Mouse (Mus musculus): ENCODE data around the gene P2rx7. TPM values are rescaled to one million over a fixed set of nuclear protein-coding genes. Genes with fewer than 3 reads are reported as not detected.
"Not testable (repeated sequence)": the region's sequence is repeated elsewhere in the genome, so short reads cannot be mapped to it uniquely, and the experiment has no call there.

The P2rx7 gene
- polyA plus RNA-seq, 1 experiment: 1.5 TPM

DNA sequence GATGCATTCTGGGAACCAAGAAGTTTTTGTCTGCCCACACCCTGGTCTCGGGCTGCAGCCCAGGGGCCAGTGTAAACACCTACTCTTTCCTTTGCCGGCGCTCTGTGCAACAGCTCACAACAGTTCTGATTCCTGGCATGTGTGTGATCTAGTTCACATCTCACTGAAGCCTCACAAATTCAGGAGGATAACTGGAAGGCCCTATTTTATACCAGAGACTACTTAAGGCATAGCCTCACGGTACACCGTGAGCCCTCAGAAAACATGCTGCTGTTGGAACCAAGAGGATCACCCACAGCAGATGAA is 10.5 kb downstream of the P2rx7 start:
- no peak overlapping the region for H3K4me3 ChIP-seq (ENCODE audit: insufficient read depth, low read depth, low read length)
- H3K27ac ChIP-seq (replicated peaks; ENCODE audit: low read depth, low read length): no peak overlapping the region

DNA sequence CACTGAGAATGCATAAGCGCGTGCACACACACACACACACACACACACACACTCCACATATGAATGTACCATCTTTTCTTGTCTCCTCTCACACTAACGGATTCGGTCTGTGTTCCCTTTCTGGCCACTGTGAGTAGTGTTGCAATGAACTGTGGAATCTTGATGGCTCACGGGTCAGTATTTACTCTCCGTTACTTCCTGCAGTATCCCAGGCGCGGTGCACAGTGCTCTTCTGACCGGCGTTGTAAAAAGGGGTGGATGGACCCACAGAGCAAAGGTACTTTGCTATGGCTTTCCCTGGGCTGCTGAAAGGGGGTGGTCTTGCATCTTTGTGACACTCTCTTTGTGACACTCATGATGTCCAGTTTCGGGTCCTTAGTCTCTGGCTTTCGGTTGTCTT is 13.1 kb downstream of the P2rx7 start:
- Histone ChIP-seq H3K27ac (replicated peaks; ENCODE audit: low read depth, low read length) (no peak overlapping the region), H3K4me3 (ENCODE audit: insufficient read depth, low read depth, low read length) (no peak overlapping the region), H3K4me1 (ENCODE audit: control insufficient read depth, insufficient read depth, insufficient read length, low read length) (no peaks in the 10 kb centered on the region)

More for the DNA sequence above, 10.5 kb downstream of the P2rx7 start:
- H3K4me1 ChIP-seq (ENCODE audit: control insufficient read depth, insufficient read depth, insufficient read length, low read length): no peaks in the 10 kb centered on the region

DNA sequence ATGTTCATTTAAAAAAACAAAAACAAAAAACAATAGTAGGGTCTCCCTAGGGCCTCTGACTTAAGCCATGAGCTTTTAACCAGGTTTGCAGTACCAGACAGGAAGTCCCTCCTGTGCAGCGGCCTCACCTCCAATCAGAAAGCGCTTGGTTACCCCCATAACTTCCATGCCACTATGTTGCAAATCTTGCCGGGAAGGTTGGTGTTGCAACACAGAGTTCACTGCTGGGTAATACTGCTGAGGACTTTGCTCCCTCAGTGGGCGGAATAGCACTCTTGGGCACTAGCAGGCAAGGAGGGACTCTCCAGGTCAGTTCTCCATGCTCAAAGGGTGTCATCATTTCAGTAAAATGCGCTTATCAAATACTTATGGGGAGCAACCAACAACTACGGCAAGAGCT is 18.8 kb downstream of the P2rx7 start:
- H3K4me3 ChIP-seq (ENCODE audit: insufficient read depth, low read depth, low read length): no peak overlapping the region
- no peak overlapping the region for H3K27ac ChIP-seq (replicated peaks; ENCODE audit: low read depth, low read length)

DNA sequence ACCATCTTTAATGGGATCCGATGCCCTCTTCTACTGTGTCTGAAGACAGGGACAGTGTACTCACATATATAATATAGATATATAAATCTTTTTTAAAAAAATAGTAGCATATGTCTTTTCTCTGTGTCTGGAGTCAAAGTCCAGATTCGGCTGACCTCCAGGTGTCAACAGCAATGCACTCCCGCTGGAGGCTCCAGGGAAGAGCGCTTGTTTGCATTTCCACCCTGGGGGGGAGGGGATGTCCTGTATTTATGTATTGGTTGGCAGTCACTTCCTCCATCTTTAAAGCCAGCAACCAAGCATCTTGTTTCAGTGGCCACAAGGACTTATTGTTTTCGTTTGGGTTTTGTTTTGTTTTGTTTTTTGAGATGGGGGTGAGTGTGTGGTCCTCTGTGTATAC is 21.3 kb downstream of the P2rx7 start:
- Histone ChIP-seq H3K4me1 (ENCODE audit: control insufficient read depth, insufficient read depth, insufficient read length, low read length) (no peaks in the 10 kb centered on the region), H3K27ac (replicated peaks; ENCODE audit: low read depth, low read length) (no peak overlapping the region), H3K4me3 (ENCODE audit: insufficient read depth, low read depth, low read length) (no peak overlapping the region)

More for the DNA sequence above, 18.8 kb downstream of the P2rx7 start:
- H3K4me1 ChIP-seq (ENCODE audit: control insufficient read depth, insufficient read depth, insufficient read length, low read length): no peaks in the 10 kb centered on the region

DNA sequence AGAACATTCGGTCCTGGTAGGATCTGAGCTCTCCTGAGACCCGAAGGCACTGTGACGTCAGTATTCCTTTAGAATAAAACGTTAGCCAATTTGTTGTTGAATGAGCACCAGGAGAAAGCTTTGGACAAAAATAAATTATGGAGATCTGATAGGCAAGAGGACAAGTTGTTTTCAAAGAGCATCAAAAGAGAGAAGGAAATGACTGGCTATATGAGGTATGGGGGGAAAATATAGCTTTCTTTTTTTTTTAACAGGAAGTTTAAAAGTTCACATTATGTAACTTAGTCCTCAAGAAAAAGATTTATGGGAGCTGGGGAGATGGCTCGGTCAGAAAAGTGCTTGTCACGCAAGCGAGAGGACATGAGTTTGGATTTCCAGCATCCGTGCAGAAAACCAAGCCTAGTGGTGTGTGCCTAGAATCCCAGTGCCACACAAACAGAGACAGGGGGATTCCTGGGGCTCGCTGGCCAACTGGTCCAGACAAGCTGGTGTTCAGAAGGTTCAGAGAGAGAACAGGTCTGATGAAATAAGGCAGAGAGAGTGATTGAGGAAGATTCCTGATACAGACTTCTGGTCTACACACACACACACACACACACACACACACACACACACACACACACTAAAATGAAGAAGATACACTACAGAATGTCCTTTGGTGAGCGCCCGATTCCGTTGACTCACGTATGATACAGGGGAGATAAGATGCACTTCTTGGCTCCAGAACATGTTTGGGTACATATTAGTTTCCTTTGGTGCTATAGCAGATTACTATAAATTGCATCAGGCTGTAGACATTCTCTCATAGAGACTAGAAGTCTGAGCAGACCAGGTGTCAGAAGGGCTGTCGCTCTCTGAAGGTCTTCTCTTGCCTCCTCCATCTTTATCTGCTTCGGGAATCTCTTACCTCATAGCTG is 25.5 kb downstream of the P2rx7 start:
- Histone ChIP-seq H3K27ac (replicated peaks; ENCODE audit: low read depth, low read length) (0 out of 2 replicates have a peak overlapping the region, but pooled peaks have one; percentile 0), H3K4me1 (ENCODE audit: control insufficient read depth, insufficient read depth, insufficient read length, low read length) (no peaks in the 10 kb centered on the region), H3K4me3 (ENCODE audit: insufficient read depth, low read depth, low read length) (no peak overlapping the region)

DNA sequence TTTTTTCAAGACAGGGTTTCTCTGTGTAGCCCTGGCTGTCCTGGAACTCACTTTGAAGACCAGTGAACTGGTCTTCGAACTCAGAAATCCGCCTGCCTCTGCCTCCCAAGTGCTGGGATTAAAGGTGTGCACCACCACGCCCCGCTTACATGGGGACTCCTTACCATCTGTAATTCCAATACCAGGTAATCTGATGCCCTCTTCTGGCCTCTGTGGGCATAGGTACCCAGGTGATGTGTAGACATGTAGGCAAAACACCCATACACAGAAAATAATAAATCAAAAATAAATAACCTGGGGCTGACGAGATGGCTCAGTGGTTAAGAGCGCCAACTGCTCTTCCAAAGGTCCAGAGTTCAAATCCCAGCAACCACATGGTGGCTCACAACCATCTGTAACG is 27.9 kb downstream of the P2rx7 start:
- not testable (repeated sequence) for H3K27ac ChIP-seq (replicated peaks; ENCODE audit: low read depth, low read length); H3K4me3 ChIP-seq (ENCODE audit: insufficient read depth, low read depth, low read length); H3K4me1 ChIP-seq (ENCODE audit: control insufficient read depth, insufficient read depth, insufficient read length, low read length)

DNA sequence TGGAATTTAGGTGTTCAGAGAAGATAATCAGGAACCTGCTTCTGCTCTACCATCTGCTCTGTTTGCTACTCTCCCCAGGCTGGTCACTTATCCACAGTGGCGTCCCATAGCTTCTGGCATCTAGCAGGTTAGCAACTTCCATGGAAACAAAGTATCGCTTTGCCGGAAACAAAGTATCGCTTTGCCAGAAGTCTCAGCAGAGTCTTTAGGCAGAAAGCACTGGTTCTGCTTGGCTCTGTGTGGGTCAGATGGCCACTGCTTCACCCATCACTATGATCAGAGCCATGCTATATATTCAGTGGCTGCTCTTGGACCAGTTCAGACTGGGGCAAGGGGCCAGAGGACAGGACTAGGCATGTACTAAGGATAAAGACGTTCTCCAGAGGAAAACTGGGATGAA is 28.6 kb downstream of the P2rx7 start:
- Histone ChIP-seq H3K4me3 (ENCODE audit: insufficient read depth, low read depth, low read length) (no peak overlapping the region), H3K27ac (replicated peaks; ENCODE audit: low read depth, low read length) (no peak overlapping the region), H3K4me1 (ENCODE audit: control insufficient read depth, insufficient read depth, insufficient read length, low read length) (no peaks in the 10 kb centered on the region)

DNA sequence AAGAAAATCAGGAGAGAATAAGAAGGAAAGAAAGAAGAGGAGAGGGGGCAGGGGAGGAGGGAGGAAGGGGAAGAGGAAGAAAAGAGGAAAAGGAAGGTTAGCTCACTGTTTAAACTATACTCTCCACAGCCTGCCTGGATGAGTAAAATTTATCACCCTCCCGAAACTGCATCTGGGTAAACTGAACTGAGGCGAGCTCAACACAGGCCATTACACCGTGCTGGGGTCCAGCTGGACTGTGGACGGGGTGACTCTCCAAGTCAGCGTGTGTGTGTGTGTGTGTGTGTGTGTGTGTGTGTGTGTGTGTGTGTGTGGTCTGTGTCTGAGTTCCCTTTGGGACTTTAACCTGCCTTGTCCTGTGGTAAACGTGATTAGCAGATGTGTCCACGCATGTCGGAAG is 32.3 kb downstream of the P2rx7 start:
- H3K4me3 ChIP-seq (ENCODE audit: insufficient read depth, low read depth, low read length): no peak overlapping the region
- H3K27ac ChIP-seq (replicated peaks; ENCODE audit: low read depth, low read length): no peak overlapping the region
- no peaks in the 10 kb centered on the region for H3K4me1 ChIP-seq (ENCODE audit: control insufficient read depth, insufficient read depth, insufficient read length, low read length)

DNA sequence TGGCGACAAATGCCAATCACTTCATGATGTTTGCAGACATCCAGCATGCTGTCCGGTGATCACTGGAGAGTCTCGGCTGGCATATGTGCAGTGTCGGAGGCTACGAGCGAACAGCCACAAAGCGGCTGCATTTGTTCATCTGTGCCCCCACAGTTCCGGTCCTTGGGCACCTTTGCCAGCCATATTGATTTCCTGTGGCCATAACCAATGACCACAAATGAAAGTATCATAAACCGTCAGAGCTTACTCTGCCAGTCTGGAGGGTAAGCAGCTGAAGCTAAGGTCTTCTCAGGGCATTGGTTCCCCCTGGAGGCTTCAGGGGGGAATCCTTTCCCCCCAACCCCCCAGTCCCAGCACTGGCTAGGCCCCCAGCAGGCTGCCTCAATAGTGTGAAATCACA is 34.3 kb downstream of the P2rx7 start:
- H3K27ac ChIP-seq (replicated peaks; ENCODE audit: low read depth, low read length): no peak overlapping the region
- no peak overlapping the region for H3K4me3 ChIP-seq (ENCODE audit: insufficient read depth, low read depth, low read length)
- no peaks in the 10 kb centered on the region for H3K4me1 ChIP-seq (ENCODE audit: control insufficient read depth, insufficient read depth, insufficient read length, low read length)

DNA sequence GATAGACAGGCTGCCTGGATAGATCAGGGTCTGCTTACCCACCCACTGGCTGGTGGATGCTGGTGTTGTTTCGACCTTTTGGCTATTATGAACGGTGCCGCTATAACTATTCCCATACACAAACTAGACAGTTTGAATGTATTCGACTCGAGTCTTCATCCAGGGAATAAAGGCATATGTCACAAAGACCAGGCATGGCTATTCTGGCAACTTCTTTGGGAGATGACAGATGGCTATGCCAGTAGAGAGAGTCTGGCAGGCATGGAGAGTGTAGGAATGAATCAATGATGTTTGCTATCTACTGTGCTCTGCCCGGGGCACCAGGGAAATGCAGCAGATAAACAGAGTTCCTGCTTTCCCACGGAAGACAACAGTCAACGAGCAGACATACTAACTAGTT is 36.2 kb downstream of the P2rx7 start:
- no peak overlapping the region for H3K4me3 ChIP-seq (ENCODE audit: insufficient read depth, low read depth, low read length)
- no peaks in the 10 kb centered on the region; the same call in 1 of the 2 replicates for H3K4me1 ChIP-seq (ENCODE audit: control insufficient read depth, insufficient read depth, insufficient read length, low read length)
- H3K27ac ChIP-seq (replicated peaks; ENCODE audit: low read depth, low read length): no peak overlapping the region

DNA sequence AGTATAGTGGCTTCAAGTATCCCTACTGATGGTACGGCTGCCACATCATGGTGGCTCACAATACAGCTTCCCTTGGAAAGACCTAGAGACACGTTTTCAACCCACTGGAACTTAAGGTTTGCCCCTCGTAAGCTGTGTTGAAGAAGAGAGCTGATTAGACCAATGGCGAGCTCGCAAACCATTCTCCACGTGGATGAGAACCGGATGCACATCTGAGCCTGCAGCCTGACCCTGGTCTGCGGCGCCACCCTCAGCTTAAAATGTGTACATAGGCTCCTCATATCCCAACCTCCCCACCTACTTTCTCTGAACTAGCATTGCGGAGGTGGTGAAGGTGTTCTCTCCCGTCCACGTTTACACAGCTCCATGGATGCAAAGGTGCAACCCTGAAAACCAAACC is 37.6 kb downstream of the P2rx7 start:
- no peaks in the 10 kb centered on the region; the same call in 1 of the 2 replicates for H3K4me1 ChIP-seq (ENCODE audit: control insufficient read depth, insufficient read depth, insufficient read length, low read length)
- H3K27ac ChIP-seq (replicated peaks; ENCODE audit: low read depth, low read length): no peak overlapping the region
- H3K4me3 ChIP-seq (ENCODE audit: insufficient read depth, low read depth, low read length): no peak overlapping the region

DNA sequence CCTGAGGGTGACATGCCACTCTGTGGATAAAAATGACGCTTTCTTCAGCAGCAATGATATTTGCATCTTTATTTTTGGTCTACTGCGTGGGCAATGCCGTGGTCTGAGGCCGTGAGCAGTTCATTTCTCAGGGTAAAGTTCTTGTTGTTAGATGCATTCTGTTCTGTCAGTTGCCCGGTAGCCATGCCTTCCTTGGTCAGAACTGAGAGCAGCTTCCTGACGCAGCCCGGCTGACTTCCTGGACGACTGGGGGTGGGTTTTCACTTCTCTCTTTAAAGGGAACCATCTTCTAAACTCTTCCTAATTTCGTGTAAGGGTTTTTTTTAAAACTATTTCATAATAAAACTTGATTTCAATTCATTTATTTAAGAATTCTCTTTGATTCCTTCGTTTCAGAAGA is 40.2 kb downstream of the P2rx7 start:
- Histone ChIP-seq H3K4me3 (ENCODE audit: insufficient read depth, low read depth, low read length) (no peak overlapping the region), H3K27ac (replicated peaks; ENCODE audit: low read depth, low read length) (peak overlapping the region; percentile 78), H3K4me1 (ENCODE audit: control insufficient read depth, insufficient read depth, insufficient read length, low read length) (no peaks in the 10 kb centered on the region; the same call in 1 of the 2 replicates)

DNA sequence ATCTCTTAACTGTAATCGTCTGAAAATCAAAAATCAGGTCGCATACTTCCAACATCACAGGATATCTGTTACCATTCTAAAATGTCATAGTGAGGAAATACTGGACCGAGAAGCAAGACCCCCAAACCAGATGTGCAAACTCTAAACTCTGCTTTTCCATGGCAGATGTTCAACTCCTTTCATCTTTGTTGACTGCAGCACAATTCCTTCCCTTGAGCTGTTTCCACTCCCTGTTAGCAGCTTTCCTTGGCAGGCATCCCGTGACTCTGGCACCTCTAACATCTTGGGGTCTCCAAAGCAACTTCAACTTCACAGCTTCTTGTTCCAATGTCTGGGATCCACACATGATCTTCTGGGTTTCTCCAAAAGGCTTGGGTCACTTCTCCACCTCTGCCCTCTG is 43.7 kb downstream of the P2rx7 start:
- no peak overlapping the region for H3K27ac ChIP-seq (replicated peaks; ENCODE audit: low read depth, low read length)
- H3K4me1 ChIP-seq (ENCODE audit: control insufficient read depth, insufficient read depth, insufficient read length, low read length): no peaks in the 10 kb centered on the region; the same call in 1 of the 2 replicates
- no peak overlapping the region for H3K4me3 ChIP-seq (ENCODE audit: insufficient read depth, low read depth, low read length)

DNA sequence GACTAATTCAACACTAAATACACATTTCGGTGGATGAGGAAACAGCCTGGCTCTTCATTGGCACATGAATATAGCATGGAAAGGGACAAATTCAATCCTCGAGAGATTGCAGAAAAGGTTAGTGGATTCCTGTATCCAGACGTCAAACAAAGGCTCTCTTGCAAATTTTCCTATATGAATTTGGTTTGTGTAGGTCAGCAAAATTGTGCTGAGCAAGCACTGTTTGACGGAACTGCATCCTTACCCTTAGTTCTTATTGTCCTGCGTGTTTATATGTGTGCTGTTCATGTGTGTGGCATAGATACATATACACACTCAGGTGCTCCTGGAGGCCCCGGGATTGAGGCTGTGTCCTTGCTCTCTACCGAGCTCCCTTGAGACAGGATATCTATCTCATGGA is 45.4 kb downstream of the P2rx7 start:
- H3K4me3 ChIP-seq (ENCODE audit: insufficient read depth, low read depth, low read length): no peak overlapping the region
- H3K27ac ChIP-seq (replicated peaks; ENCODE audit: low read depth, low read length): no peak overlapping the region
- no peaks in the 10 kb centered on the region; the same call in 1 of the 2 replicates for H3K4me1 ChIP-seq (ENCODE audit: control insufficient read depth, insufficient read depth, insufficient read length, low read length)

DNA sequence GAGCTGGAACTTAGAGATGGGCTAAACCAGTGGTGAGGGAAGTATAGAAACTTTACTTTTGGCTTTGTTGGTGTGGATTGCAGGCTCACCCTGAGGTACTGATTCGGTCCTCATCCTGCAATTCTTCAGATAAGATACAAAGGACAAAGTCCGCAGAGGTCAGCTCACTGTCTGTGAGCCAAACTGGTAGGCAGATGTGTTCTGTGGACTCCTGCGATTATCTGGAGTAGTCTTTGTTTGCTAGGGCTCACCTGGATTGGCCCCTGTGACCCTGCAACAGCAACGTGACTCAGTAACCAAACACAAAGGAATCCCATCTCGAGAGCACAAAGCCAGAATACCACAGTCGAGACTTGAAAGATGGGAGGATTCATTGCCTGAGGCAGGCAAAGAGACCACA is 46.8 kb downstream of the P2rx7 start:
- H3K4me1 ChIP-seq (ENCODE audit: control insufficient read depth, insufficient read depth, insufficient read length, low read length): no peaks in the 10 kb centered on the region
- H3K27ac ChIP-seq (replicated peaks; ENCODE audit: low read depth, low read length): no peak overlapping the region
- no peak overlapping the region for H3K4me3 ChIP-seq (ENCODE audit: insufficient read depth, low read depth, low read length)

DNA sequence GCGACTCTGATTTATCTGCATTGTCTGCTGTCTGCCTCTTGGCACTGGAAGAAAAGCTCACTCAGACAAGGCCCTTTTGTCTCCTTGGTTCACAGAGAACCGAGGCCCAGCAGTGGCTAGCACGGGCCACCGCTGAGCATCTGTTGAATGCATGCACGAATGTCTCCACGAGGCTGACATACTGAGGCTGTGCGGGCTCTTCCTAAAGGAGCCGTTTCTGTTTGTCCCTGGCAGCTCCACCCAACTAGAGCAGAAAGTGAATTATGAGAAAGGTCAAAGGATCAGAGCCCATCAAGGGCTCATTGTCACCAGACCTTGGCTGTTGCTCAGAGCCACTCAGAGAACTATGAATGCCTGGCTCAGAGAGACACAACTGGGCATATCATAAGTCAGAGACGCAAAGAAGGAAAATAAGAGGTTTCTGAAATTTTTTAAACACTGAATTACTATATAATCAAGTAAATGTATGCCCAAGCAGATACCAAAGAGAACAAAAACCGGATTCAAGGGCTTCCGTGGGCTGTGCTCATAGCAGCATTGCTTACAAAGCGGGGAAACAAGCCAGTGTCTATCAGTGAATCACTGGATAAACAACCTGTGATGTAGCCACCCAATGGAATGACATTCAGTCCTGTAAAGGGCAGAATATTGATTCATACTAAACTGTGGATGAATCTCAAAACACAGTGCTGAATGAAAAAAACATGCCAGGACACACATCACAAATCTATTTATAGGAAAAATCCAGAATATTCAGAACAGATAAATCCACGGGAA is 49.9 kb downstream of the P2rx7 start:
- no peak overlapping the region for H3K27ac ChIP-seq (replicated peaks; ENCODE audit: low read depth, low read length)
- no peak overlapping the region for H3K4me3 ChIP-seq (ENCODE audit: insufficient read depth, low read depth, low read length)
- no peaks in the 10 kb centered on the region for H3K4me1 ChIP-seq (ENCODE audit: control insufficient read depth, insufficient read depth, insufficient read length, low read length)

Measured in brown adipose tissue, adult 24 weeks (tissue).